Mouse (Mus musculus) megakaryocyte progenitor cell, adult 5-6 weeks (primary cell): ENCODE data around the gene Ghrl. TPM values are rescaled to one million over a fixed set of nuclear protein-coding genes. Genes with fewer than 3 reads are reported as not detected.
"Not testable (repeated sequence)": the region's sequence is repeated elsewhere in the genome, so short reads cannot be mapped to it uniquely, and the experiment has no call there.

Experiments
- ATAC-seq: replicated peaks from 2 replicates; pipeline ENCODE4 v1.8.0; 2016; ENCODE audit warnings: mild to moderate bottlenecking, moderate TSS enrichment, inconsistent platforms; ENCODE audit not compliant: poor library complexity
- total RNA-seq, 2 experiments: library from RNA; stranded (forward) in 1 of 2; stranded (reverse) in 1 of 2; fragments of 157-497, 149-512 nt in 1 of 2; fragments of 200-1000 nt in 1 of 2; gene quantifications; 2 replicates each; pipeline versions ENCODE4 v1.2.3 to v1.2.4; 2015 to 2017

Gene Ghrl
- total RNA-seq, 2 experiments from 2014 or later = 0.32 to 2.2 TPM

- ATAC-seq = not testable (repeated sequence)
Observed at GRCm38 (mm10) chr6:113672029-113672428, 47.7 kb downstream of the Ghrl start.

GRCm38 (mm10) chr6:113669821-113670220, 49.9 kb downstream of the Ghrl start:
- ATAC-seq = no peak

- peak; percentile 82 for ATAC-seq
Observed at GRCm38 (mm10) chr6:113668287-113669154, 51.2 kb downstream of the Ghrl start.

- no peak for ATAC-seq
Observed at GRCm38 (mm10) chr6:113667611-113668122, 52.0 kb downstream of the Ghrl start.

Other genes with a start within 250 kb of the Ghrl start
- gene Il17rc, start 248.5 kb downstream of the Ghrl start, total RNA-seq (2015) = not detected in 2 replicates
- gene Il17rc, start 248.5 kb downstream of the Ghrl start, total RNA-seq (2017) = not detected in 2 replicates
- 5.9 and 6.1 TPM in 2 replicates for gene Creld1, start 236.6 kb downstream of the Ghrl start, total RNA-seq (2015)
- 4.7 and 6.6 TPM in 2 replicates for gene Creld1, start 236.6 kb downstream of the Ghrl start, total RNA-seq (2017)
- gene Prrt3, start 217.9 kb downstream of the Ghrl start, total RNA-seq (2015) = not detected in 2 replicates
- gene Prrt3, start 217.9 kb downstream of the Ghrl start, total RNA-seq (2017) = not detected in 2 replicates
- gene Emc3, start 188.2 kb downstream of the Ghrl start, total RNA-seq (2015) = 60.4 and 64.5 TPM in 2 replicates
- 31.7 and 34.5 TPM in 2 replicates for gene Emc3, start 188.2 kb downstream of the Ghrl start, total RNA-seq (2017)
- gene Fancd2, start 188.2 kb downstream of the Ghrl start, total RNA-seq (2015) = 24.0 and 24.3 TPM in 2 replicates
- 26.6 and 27.4 TPM in 2 replicates for gene Fancd2, start 188.2 kb downstream of the Ghrl start, total RNA-seq (2017)
- gene Fancd2os, start 119.2 kb downstream of the Ghrl start, total RNA-seq (2015) = not detected in 2 replicates
- not detected in 2 replicates for gene Fancd2os, start 119.2 kb downstream of the Ghrl start, total RNA-seq (2017)
- 237 and 246 TPM in 2 replicates for gene Brk1, start 115.1 kb downstream of the Ghrl start, total RNA-seq (2015)
- 117 and 131 TPM in 2 replicates for gene Brk1, start 115.1 kb downstream of the Ghrl start, total RNA-seq (2017)
- gene Vhl, start 95.9 kb downstream of the Ghrl start, total RNA-seq (2015) = 14.1 and 22.7 TPM in 2 replicates
- 10.8 and 12.2 TPM in 2 replicates for gene Vhl, start 95.9 kb downstream of the Ghrl start, total RNA-seq (2017)
- gene Irak2, start 81.4 kb downstream of the Ghrl start, total RNA-seq (2015) = 4.9 and 10.8 TPM in 2 replicates
- 20.9 and 30.4 TPM in 2 replicates for gene Irak2, start 81.4 kb downstream of the Ghrl start, total RNA-seq (2017)
- gene Tatdn2, start 22.8 kb downstream of the Ghrl start, total RNA-seq (2015) = 21.3 and 24.4 TPM in 2 replicates
- gene Tatdn2, start 22.8 kb downstream of the Ghrl start, total RNA-seq (2017) = 108 and 112 TPM in 2 replicates
- 113 and 148 TPM in 2 replicates for gene Sec13, start 20.9 kb upstream of the Ghrl start, total RNA-seq (2015)
- 157 and 159 TPM in 2 replicates for gene Sec13, start 20.9 kb upstream of the Ghrl start, total RNA-seq (2017)